Mouse (Mus musculus) hindbrain, embryonic 11.5 days (tissue): ENCODE data around the gene Dppa3. TPM values are rescaled to one million over a fixed set of nuclear protein-coding genes. Genes with fewer than 3 reads are reported as not detected.

ENCODE experiments used
- ATAC-seq: fragments of 200-750 bp; cut with Nextera tagmentation; 2 replicates; pipeline ENCODE4 v1.8.0; 2017; ENCODE audit warnings: mild to moderate bottlenecking, moderate TSS enrichment, moderate library complexity; ENCODE audit not compliant: low FRiP score
- DNase-seq: peaks from one replicate; pipeline ENCODE4 v3.0.0-alpha.2; 2015; ENCODE audit warnings: low spot score
- H3K27ac ChIP-seq: fragments of 300-500 bp; sonication (generic); 2 replicates; pipeline ENCODE4 v1.5.1; 2014; ENCODE audit warnings: mild to moderate bottlenecking, low read depth, low read length
- H3K27me3 ChIP-seq: fragments of 300-500 bp; sonication (generic); 2 replicates; pipeline ENCODE4 v1.6.1; 2014; ENCODE audit warnings: mild to moderate bottlenecking, low read length, moderate library complexity, mixed read lengths; ENCODE audit not compliant: control insufficient read depth, insufficient read depth
- H3K36me3 ChIP-seq: fragments of 300-500 bp; sonication (generic); 2 replicates; pipeline ENCODE4 v1.6.1; 2014; ENCODE audit warnings: mild to moderate bottlenecking, low read length, moderate library complexity, mixed read lengths; ENCODE audit not compliant: control insufficient read depth, insufficient read depth
- H3K4me1 ChIP-seq: fragments of 300-500 bp; sonication (generic); replicated peaks from 2 replicates; pipeline ENCODE4 v1.6.1; 2014; ENCODE audit warnings: low read length, mixed read lengths; ENCODE audit not compliant: control insufficient read depth, insufficient read depth
- H3K4me2 ChIP-seq: fragments of 300-500 bp; sonication (generic); replicated peaks from 2 replicates; pipeline ENCODE4 v1.6.1; 2014; ENCODE audit warnings: mild to moderate bottlenecking, low read depth, low read length
- H3K4me3 ChIP-seq: fragments of 300-500 bp; sonication (generic); 2 replicates; pipeline ENCODE4 v1.5.1; 2014; ENCODE audit warnings: low read depth, low read length
- H3K9ac ChIP-seq: fragments of 300-500 bp; sonication (generic); 2 replicates; pipeline ENCODE4 v1.6.1; 2014; ENCODE audit warnings: low read depth, low read length
- H3K9me3 ChIP-seq: fragments of 300-500 bp; sonication (generic); 2 replicates; pipeline ENCODE4 v1.6.1; 2016; ENCODE audit warnings: low read length; ENCODE audit not compliant: control insufficient read depth
- WGBS: fragments of 180-500 bp; shearing (Covaris S2); extraction: QIAGEN DNeasy Blood & Tissue Kit; methylation state at CpG from one replicate; pipeline ENCODE4 v1.1.7; 2014; 5-methylcytosine and 5-hydroxymethylcytosine counted together
- polyA plus RNA-seq: library from polyadenylated mRNA; unstranded; fragments of >200 nt; fragmentation: Nextera tagmentation; extraction: Ambion mirVana; gene quantifications from 2 replicates; pipeline ENCODE4 v1.2.1, GENCODE M21; 2014

Gene Dppa3
- polyA plus RNA-seq: not detected in 2 replicates

DNA sequence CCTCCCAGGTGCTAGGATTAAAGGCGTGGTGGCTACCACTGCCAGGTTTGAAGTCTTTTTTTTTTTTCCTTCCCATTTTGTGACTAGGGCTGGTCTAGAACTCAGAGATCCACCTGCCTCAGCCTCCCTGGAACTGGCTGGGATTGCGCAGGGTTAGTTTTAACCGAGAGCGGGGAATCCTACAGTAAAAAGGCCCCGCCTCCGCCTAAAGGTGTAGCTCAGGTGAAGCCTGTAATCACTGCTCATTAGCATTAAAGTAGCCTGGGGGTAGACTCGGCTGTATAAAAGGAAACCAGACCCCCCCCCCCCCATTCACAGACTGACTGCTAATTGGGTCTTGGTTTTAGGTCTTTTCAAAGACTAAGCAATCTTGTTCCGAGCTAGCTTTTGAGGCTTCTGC is at the start of gene Dppa3:
Gene Dppa3, plus strand, starts transcription at position 301 of the 400 bp plus-strand sequence.
- 92% methylated on average over 8 of the region's 8 CpGs for WGBS
- no peak for ATAC-seq

GRCm38 (mm10) chr6:122577030-122577429 is 49.2 kb upstream of the Dppa3 start:
- H3K4me2 ChIP-seq: no peak overlapping the region
- WGBS: 93% methylated on average over 3 of the region's 3 CpGs
- no peak for ATAC-seq

More for the DNA sequence above, at the start of gene Dppa3:
- Histone ChIP-seq H3K27me3 (no peaks in the 10 kb centered on the region; the same call in 1 of the 2 replicates), H3K9ac (no peak within 1 kb of the TSS), H3K9me3 (no peaks in the 10 kb centered on the region), H3K4me2 (no peak within 1 kb of the TSS), H3K27ac (no peak within 1 kb of the TSS), H3K36me3 (no peaks in the 10 kb centered on the region), H3K4me1 (no peaks in the 10 kb centered on the region), H3K4me3 (no peak within 1 kb of the TSS)
- no peak for DNase-seq

GRCm38 (mm10) chr6:122579086-122579485 is 47.1 kb upstream of the Dppa3 start:
- no peak for ATAC-seq
- H3K9me3 ChIP-seq: no peaks in the 10 kb centered on the region
- WGBS: 86% methylated on average over 1 of the region's 1 CpGs

More at GRCm38 (mm10) chr6:122577030-122577429, 49.2 kb upstream of the Dppa3 start:
- Histone ChIP-seq H3K4me3 (no peak overlapping the region), H3K36me3 (no peaks in the 10 kb centered on the region), H3K4me1 (no peaks in the 10 kb centered on the region), H3K27ac (no peak overlapping the region), H3K9ac (no peak overlapping the region), H3K27me3 (no peaks in the 10 kb centered on the region), H3K9me3 (no peaks in the 10 kb centered on the region)
- DNase-seq: no peak

DNA sequence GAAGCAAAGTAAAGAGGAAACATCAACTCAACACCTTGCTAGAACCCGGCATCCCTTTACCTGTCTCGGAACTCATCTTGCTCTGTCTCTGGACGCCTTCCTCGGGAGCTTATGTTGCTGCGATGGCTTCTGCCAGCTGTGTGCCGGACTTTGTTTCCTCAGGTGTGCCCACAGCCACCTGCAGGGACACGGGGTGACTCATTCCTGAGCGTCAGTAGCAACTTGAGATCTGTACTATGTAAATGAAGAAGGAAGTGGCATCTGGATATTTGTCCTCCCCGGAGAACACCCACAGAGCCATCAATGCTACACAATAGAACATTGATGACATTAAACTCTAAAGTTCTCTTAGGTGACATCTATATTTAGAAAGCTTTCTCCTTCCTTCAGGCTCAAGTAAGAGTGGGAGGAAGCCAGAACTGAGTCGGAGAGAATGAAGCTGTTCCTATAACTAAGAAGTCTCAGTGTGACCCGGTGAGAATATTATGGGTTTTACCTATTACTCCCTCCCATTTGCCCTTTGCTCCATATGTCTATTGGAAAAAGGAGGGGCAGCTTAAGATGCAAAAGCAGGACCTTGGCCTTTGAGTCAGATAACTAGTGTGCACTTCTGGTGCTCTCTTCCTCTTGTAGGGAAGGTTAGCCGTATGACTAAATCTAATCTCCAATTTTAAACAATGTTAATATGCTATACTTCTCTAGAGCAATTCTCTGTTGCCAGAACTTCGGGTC is 35.0 kb upstream of the Dppa3 start:
- H3K27me3 ChIP-seq: no peaks in the 10 kb centered on the region
- no peaks in the 10 kb centered on the region for H3K36me3 ChIP-seq
- H3K9ac ChIP-seq: no peak overlapping the region
- no peak for DNase-seq
- no peak for ATAC-seq
- WGBS: 86% methylated on average over 13 of the region's 13 CpGs
- H3K4me1 ChIP-seq: no peaks in the 10 kb centered on the region
- H3K4me2 ChIP-seq: no peak overlapping the region
- H3K9me3 ChIP-seq: no peaks in the 10 kb centered on the region
- no peak overlapping the region for H3K4me3 ChIP-seq
- H3K27ac ChIP-seq: no peak overlapping the region

More at GRCm38 (mm10) chr6:122579086-122579485, 47.1 kb upstream of the Dppa3 start:
- H3K36me3 ChIP-seq: no peaks in the 10 kb centered on the region
- no peaks in the 10 kb centered on the region for H3K27me3 ChIP-seq
- H3K9ac ChIP-seq: no peak overlapping the region
- DNase-seq: no peak
- H3K4me3 ChIP-seq: no peak overlapping the region
- no peak overlapping the region for H3K4me2 ChIP-seq
- no peaks in the 10 kb centered on the region for H3K4me1 ChIP-seq
- H3K27ac ChIP-seq: no peak overlapping the region

- no peak for DNase-seq
- no peaks in the 10 kb centered on the region for H3K9me3 ChIP-seq
- H3K4me2 ChIP-seq: no peak overlapping the region
- H3K9ac ChIP-seq: no peak overlapping the region
- no peaks in the 10 kb centered on the region for H3K4me1 ChIP-seq
- no peak for ATAC-seq
- no peaks in the 10 kb centered on the region for H3K36me3 ChIP-seq
- no peaks in the 10 kb centered on the region for H3K27me3 ChIP-seq
- no peak overlapping the region for H3K27ac ChIP-seq
- WGBS: 89% methylated on average over 2 of the region's 2 CpGs
- H3K4me3 ChIP-seq: no peak overlapping the region
These were observed 33.3 kb upstream of the Dppa3 start for GRCm38 (mm10) chr6:122592905-122593304.

GRCm38 (mm10) chr6:122595637-122596036 is 30.6 kb upstream of the Dppa3 start:
- WGBS: 41% methylated on average over 7 of the region's 7 CpGs
- Histone ChIP-seq H3K4me3 (no peak overlapping the region), H3K27ac (no peak overlapping the region), H3K9ac (no peak overlapping the region), H3K9me3 (no peaks in the 10 kb centered on the region), H3K4me1 (no peaks in the 10 kb centered on the region), H3K27me3 (no peaks in the 10 kb centered on the region), H3K4me2 (no peak overlapping the region), H3K36me3 (no peaks in the 10 kb centered on the region)
- DNase-seq (peak; percentile 21), ATAC-seq (no peak)

DNA sequence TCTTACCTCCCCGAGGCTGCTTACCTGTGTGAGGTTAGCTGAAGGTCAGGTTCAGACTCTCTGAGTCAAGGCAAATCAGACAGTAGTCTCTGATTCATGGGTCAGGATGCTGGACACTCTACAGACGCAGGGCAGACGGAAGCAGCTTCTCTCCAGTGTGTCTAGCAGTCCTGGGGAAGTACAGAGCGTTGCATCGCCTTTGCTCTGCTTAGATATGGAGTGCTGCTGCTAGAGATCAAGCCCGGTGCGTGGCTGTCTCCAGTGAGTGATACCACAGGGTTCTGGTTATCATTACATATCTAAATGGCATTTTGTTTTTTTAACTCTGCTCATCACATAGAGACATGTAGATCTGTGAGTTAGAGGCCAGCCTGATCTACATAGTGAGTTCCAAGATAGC is 29.6 kb upstream of the Dppa3 start:
- no peak for ATAC-seq
- no peak overlapping the region for H3K27ac ChIP-seq
- WGBS: 88% methylated on average over 7 of the region's 7 CpGs
- H3K4me1 ChIP-seq: no peaks in the 10 kb centered on the region
- H3K4me3 ChIP-seq: no peak overlapping the region
- no peaks in the 10 kb centered on the region for H3K9me3 ChIP-seq
- no peak overlapping the region for H3K9ac ChIP-seq
- no peaks in the 10 kb centered on the region for H3K27me3 ChIP-seq
- no peak for DNase-seq
- no peak overlapping the region for H3K4me2 ChIP-seq
- no peaks in the 10 kb centered on the region for H3K36me3 ChIP-seq

- Histone ChIP-seq H3K4me1 (no peaks in the 10 kb centered on the region), H3K4me3 (no peak overlapping the region), H3K9me3 (no peaks in the 10 kb centered on the region), H3K9ac (no peak overlapping the region), H3K27ac (no peak overlapping the region), H3K36me3 (no peaks in the 10 kb centered on the region), H3K27me3 (no peaks in the 10 kb centered on the region), H3K4me2 (no peak overlapping the region)
- ATAC-seq (no peak), DNase-seq (no peak)
- 96% methylated on average over 4 of the region's 4 CpGs for WGBS
These were observed 28.2 kb upstream of the Dppa3 start for GRCm38 (mm10) chr6:122598014-122598413.

DNA sequence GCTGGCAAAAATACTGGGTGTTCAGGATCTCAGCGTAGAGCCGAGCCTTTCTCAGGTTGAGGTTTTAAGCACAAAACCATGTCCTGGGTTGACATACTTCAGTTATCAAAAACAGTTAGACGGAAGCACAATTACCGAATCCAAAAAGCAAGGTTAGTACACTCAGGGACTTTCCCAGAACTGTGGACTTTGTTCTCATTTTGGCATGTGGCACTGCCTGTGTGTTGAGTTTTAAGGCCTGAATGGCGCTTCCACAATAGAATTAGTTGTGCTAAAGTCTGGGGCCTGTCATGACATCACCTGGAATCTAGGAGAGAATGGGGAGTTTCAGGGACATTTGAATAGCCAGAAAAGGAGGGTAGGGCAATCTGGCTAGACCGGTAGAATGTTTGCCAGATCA is 27.8 kb upstream of the Dppa3 start:
- no peaks in the 10 kb centered on the region for H3K27me3 ChIP-seq
- H3K4me2 ChIP-seq: no peak overlapping the region
- DNase-seq: no peak
- no peaks in the 10 kb centered on the region for H3K4me1 ChIP-seq
- no peak overlapping the region for H3K9ac ChIP-seq
- no peak for ATAC-seq
- no peaks in the 10 kb centered on the region for H3K36me3 ChIP-seq
- no peaks in the 10 kb centered on the region for H3K9me3 ChIP-seq
- H3K27ac ChIP-seq: no peak overlapping the region
- WGBS: 87% methylated on average over 6 of the region's 6 CpGs
- H3K4me3 ChIP-seq: no peak overlapping the region
